ENCODE assay signal across 9 mouse cellular contexts in the genomic region with DNA sequence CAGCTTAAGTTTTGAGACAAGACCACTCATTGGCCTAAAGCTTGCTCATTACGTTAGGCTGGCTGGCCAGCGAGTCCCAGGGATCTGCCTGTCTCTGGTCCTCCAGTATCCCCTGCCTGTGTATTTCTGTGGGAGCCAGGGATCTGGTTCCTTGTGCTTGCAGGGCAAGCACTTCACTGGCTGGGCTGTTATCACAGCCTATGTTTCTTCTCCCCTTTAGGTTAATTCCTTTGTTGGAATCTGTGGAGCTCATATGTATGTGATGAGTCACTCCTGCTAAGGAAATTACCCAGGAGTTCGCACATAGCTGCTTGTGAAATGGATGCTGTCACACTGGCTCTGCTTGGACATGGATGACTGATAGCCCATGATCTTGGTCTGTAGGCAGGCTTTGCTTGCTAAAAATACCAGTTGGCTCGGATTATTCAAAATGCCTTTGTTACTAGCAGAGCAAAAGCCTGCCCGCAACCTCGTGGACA.
A peak's percentile ranks its signal among the peaks of the same experiment; 100 is the strongest.
DNase-seq lines count a peak whose midpoint lies in the region; ATAC-seq and TF ChIP-seq lines count a peak whose summit lies in the region.
"Had no signal": no experiment of that assay in that cellular context is flagged by ENCODE, and none has a peak within 500 bp of the region (broad histone marks: within the 10 kb centered on the region; RNA-seq: fewer than 3 reads in every experiment).

No protein-coding gene starts in this region.

- no peaks in the 10 kb centered on the region for H3K36me3 ChIP-seq in forebrain, embryonic 14.5 days (ENCODE audit: control insufficient read depth, insufficient read depth, low read length)
- no peaks in the 10 kb centered on the region for H3K36me3 ChIP-seq in forebrain, embryonic 12.5 days (replicated peaks)
- H3K36me3 ChIP-seq in limb, embryonic 14.5 days (ENCODE audit: control insufficient read depth, insufficient read depth, low read length) = no peaks in the 10 kb centered on the region

- H3K9ac ChIP-seq in forebrain, embryonic 14.5 days (ENCODE audit: low read length) = no peak overlapping the region
- no peak overlapping the region for H3K9ac ChIP-seq in forebrain, embryonic 12.5 days
- H3K9ac ChIP-seq in limb, embryonic 14.5 days (ENCODE audit: low read depth, low read length, severe bottlenecking) = no peak overlapping the region

- H3K4me1 ChIP-seq in forebrain, embryonic 14.5 days (ENCODE audit: control insufficient read depth, insufficient read depth, low read length) = peaks cover 7% of the 10 kb centered on the region
- peaks cover 6% of the 10 kb centered on the region; the same call in 1 of the 2 replicates for H3K4me1 ChIP-seq in forebrain, embryonic 12.5 days
- no peaks in the 10 kb centered on the region for H3K4me1 ChIP-seq in limb, embryonic 14.5 days (ENCODE audit: control insufficient read depth, insufficient read depth, low read length)

- no peak for DNase-seq in forebrain, embryonic 14.5 days (ENCODE audit: low spot score)
- peak; percentile 48 for DNase-seq in testis, postnatal 14 days (ENCODE audit: low spot score)
- no peak for DNase-seq in testis, postnatal 10 days (ENCODE audit: low spot score)
- DNase-seq in limb, embryonic 14.5 days (ENCODE audit: low spot score) = peak; percentile 31
- no peak for DNase-seq in layer of hippocampus, adult 18-20 months (ENCODE audit: low spot score in 2 of 2)
- DNase-seq in right cerebral cortex, postnatal 36 days (ENCODE audit: low spot score in 2 of 2) = no peak
- DNase-seq: layer of hippocampus, adult 9-11 months had no signal

- TF ChIP-seq POLR2A in limb, embryonic 14.5 days (IDR thresholded peaks at IDR 0.05; ENCODE audit: borderline replicate concordance, extremely low read depth, insufficient read depth, insufficient read length) = no peak

- no peak overlapping the region for H3K4me2 ChIP-seq in forebrain, embryonic 14.5 days (ENCODE audit: low read length)
- H3K4me2 ChIP-seq in forebrain, embryonic 12.5 days = no peak overlapping the region
- H3K4me2 ChIP-seq in limb, embryonic 14.5 days (replicated peaks; ENCODE audit: low read depth, low read length, severe bottlenecking) = no peak overlapping the region

- H3K9me3 ChIP-seq in forebrain, embryonic 14.5 days (replicated peaks; ENCODE audit: control insufficient read depth, low read length) = no peaks in the 10 kb centered on the region
- H3K9me3 ChIP-seq in forebrain, embryonic 12.5 days = no peaks in the 10 kb centered on the region
- no peaks in the 10 kb centered on the region for H3K9me3 ChIP-seq in limb, embryonic 14.5 days (ENCODE audit: control insufficient read depth, low read length)

- H3K27ac ChIP-seq in forebrain, embryonic 14.5 days (ENCODE audit: low read depth, low read length) = 0 out of 2 replicates have a peak overlapping the region, but pooled peaks have one; percentile 3
- no peak overlapping the region for H3K27ac ChIP-seq in forebrain, embryonic 12.5 days
- no peak overlapping the region for H3K27ac ChIP-seq in limb, embryonic 14.5 days (replicated peaks; ENCODE audit: low read depth, low read length)

- no peaks in the 10 kb centered on the region for H3K27me3 ChIP-seq in forebrain, embryonic 14.5 days (replicated peaks; ENCODE audit: control insufficient read depth, insufficient read depth, low read length)
- H3K27me3 ChIP-seq in forebrain, embryonic 12.5 days = no peaks in the 10 kb centered on the region
- H3K27me3 ChIP-seq in limb, embryonic 14.5 days (ENCODE audit: control insufficient read depth, insufficient read depth, low read length) = no peaks in the 10 kb centered on the region

- WGBS in forebrain, embryonic 14.5 days = 59% methylated on average over 6 of the region's 6 CpGs
- 61% methylated on average over 6 of the region's 6 CpGs for WGBS in forebrain, embryonic 12.5 days
- 52% methylated on average over 6 of the region's 6 CpGs for WGBS in limb, embryonic 14.5 days

- no peak overlapping the region for H3K4me3 ChIP-seq in forebrain, embryonic 14.5 days (ENCODE audit: low read depth, low read length)
- H3K4me3 ChIP-seq in forebrain, embryonic 12.5 days (replicated peaks) = no peak overlapping the region
- no peak overlapping the region for H3K4me3 ChIP-seq in limb, embryonic 14.5 days (replicated peaks; ENCODE audit: low read length)

- ATAC-seq in forebrain, embryonic 14.5 days = 0 out of 2 replicates have a peak, but pooled peaks have one; percentile 18
- no peak for ATAC-seq in forebrain, embryonic 12.5 days (ENCODE audit: low FRiP score)
- ATAC-seq in limb, embryonic 14.5 days (ENCODE audit: low FRiP score, low read depth) = peak; percentile 50; the same call in 1 of the 2 replicates
- ATAC-seq in granulocyte monocyte progenitor cell, adult 5-6 weeks (replicated peaks; ENCODE audit: poor library complexity, severe bottlenecking) = no peak

Comparison
In these comparisons a context has a peak if more than half of its experiments do, and no peak if none do; other contexts are left out.
1. ATAC-seq: peak in forebrain, embryonic 14.5 days (single experiment) and limb, embryonic 14.5 days (single experiment); none in forebrain, embryonic 12.5 days (single experiment) and granulocyte monocyte progenitor cell, adult 5-6 weeks (single experiment).
2. DNase-seq: peak in testis, postnatal 14 days (single experiment) and limb, embryonic 14.5 days (single experiment); none in forebrain, embryonic 14.5 days (single experiment), testis, postnatal 10 days (single experiment), layer of hippocampus, adult 18-20 months (0 of 2) and right cerebral cortex, postnatal 36 days (0 of 2).